Mouse (Mus musculus): ENCODE data around the gene Trim8.

GRCm38 (mm10) chr19:46457798-46458197, 43.7 kb upstream of the Trim8 start:
- no peak for TF ChIP-seq CTCF (IDR thresholded peaks at IDR 0.05; ENCODE audit: insufficient read depth, low read length)
- no peak; the same call in 1 of the 2 replicates for TF ChIP-seq POLR2A (IDR thresholded peaks at IDR 0.05; ENCODE audit: borderline replicate concordance, extremely low read depth, low read depth, low read length)
